Mouse (Mus musculus) kidney, adult 11 months (tissue): Measurements from ENCODE around the gene Gm17509.
A peak's percentile ranks its signal among the peaks of the same experiment; 100 is the strongest.

ENCODE experiments used
- DNase-seq: peaks from one replicate; pipeline ENCODE4 v3.0.0; 2022

Gene Gm17509

GRCm38 (mm10) chr13:117220501-117221321, at the start of gene Gm17509:
Gene Gm17509, minus strand, starts transcription at chr13:117221075.
- DNase-seq: peak; percentile 26

DNA sequence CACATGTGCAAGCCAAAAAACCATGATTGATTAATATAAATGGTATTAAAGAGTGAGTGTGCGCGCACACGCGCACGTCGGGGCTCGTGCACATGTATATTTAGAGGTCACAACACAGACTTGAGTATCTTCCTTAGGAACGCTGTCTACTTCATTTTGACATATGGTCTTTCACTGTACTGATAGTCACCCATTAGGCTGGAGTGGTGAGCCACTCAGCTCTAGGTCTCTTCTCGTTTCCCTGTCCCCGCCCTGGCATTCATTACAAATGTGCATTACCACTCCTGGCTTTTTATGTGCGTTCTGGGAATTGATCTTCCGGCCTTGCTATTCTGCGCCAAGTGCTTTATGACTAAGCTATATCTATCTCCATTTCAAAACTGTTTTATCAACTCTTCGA, 47.1 kb upstream of the Gm17509 start:
- no peak for DNase-seq

GRCm38 (mm10) chr13:117266156-117266555, 45.3 kb upstream of the Gm17509 start:
- DNase-seq: no peak

GRCm38 (mm10) chr13:117260704-117261103, 39.8 kb upstream of the Gm17509 start:
- DNase-seq: no peak

DNA sequence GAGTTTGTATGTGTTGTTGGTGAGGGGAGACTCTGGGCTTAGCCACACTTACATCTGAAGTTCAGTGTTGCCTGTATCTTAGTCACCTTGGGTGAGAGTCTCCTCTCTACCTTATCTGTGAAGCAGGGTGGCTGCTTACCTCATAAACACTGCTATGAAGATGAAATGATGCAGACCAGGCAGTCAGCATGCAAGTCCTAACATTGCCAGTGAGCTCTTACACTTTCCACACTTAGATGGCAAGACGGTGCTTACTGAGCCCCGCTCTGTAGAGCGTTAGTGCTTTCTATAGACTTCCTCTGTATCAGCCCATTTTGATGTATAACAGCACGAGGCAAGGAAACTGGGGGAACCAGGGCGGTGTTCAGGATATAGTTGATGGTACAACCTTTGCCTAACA, 21.7 kb upstream of the Gm17509 start:
- no peak for DNase-seq

DNA sequence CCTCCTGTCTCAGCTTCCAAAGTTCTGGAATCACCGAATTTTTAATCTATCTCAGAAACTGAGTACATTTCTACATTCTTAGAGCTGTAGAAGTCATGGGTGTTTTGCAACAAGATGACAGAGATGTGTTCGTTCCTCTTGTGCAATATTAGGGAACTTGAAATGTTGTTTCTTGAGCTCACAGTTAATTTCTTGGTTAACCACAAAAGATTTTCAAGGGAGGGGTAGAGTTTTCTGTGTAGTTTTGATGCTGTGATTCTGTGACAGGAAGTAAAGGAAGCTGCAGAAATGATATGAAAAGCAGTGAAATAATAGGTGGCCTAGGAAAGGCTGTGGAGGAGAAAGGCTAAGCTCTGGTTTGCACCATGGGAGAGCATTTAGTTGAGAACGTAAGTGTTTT, 21.2 kb upstream of the Gm17509 start:
- DNase-seq: no peak

DNA sequence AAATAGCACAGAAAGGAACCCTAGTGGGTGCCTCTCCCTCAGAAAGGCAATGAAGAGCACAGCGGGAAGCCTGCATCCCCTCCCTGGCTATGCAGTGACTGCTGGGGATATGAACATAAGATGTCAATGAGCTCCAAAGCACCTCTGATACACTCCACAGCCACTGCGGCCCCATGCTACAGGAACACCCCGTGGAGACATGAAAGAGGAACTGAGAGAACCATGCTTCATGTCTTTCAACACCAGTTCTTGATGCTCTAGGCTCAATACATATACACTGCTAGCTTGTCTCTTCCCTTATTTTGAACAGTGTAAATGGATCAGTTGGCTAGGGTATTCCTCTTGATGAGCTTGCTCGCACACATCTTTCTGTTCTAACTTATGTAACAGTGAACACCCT, 16.2 kb upstream of the Gm17509 start:
- DNase-seq: no peak

DNA sequence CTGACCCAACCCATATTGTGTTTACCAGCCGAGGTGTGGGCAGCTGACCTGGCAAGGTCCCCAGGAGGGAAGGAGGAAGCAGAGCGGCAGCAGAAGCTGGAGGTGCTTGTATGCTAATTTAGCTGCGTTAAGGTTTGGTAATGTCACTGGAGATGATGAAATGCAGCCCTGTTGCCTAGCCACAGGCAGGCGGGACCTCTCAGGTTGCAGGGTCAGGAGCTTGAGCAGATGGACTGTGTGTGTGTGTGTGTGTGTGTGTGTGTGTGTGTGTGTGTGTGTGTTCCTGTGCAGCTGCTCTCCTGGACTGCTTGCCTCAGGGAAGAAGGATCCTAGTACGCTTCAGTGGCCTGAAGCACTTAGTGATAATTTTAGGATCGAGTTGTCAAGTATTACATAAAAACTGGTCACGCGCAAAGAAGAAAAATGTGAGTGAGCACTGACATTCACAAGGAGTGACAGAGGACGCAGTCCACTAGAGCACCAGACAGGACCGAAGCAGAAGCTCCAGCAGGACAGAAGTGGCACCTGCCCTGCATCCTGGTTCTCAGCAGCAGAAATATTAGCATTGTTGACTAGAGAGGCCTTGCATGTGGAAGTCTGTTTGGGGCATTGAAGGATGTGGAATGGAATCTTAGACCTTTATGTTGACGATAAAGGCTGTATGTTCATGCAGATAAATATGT, 14.8 kb upstream of the Gm17509 start:
- DNase-seq: peak; percentile 74

DNA sequence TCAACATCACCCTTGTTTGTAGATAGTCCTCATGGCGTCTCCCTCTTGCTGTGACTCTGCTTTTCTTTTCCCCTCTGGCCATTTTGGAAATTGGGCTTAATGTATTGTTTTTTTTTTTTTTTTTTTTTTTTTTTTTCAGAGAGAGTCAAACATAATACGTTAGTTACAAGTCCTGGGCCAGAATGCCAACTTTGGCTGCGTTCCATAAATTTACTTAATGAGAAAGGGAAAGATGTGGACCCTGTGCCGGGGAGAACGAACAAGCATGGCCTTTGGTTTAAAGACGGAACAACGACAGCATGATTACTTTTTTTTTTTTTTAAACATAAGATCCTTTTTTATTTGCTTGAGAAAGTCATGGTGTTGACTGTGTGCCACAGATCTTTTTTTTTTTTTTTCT, 13.6 kb upstream of the Gm17509 start:
- DNase-seq: no peak

- DNase-seq: no peak
These were observed 12.9 kb upstream of the Gm17509 start for GRCm38 (mm10) chr13:117233808-117234207.

GRCm38 (mm10) chr13:117230371-117231110, 9.7 kb upstream of the Gm17509 start:
- no peak for DNase-seq

- DNase-seq: no peak
These were observed 4.7 kb upstream of the Gm17509 start for GRCm38 (mm10) chr13:117225561-117225960.

GRCm38 (mm10) chr13:117224901-117225300, 4.0 kb upstream of the Gm17509 start:
- DNase-seq: no peak

DNA sequence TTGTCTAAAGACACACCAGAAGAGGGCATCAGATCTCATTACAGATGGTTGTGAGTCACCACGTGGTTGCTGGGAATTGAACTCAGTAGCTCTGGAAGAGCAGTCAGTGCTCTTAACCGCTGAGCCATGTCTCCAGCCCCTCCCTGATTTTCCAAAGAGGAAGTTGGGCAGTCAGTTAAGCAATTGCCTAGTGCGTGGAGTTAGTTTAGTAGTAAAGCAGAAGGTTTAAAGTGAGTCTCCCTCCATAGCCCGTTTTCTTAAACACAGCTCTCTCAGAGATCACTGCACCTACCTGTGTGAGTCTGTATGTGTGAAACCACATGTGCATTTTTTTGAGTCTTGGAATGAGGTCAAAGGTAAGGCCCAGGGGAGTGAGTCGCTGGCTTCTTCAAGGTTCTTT, 2.2 kb upstream of the Gm17509 start:
- DNase-seq: no peak

DNA sequence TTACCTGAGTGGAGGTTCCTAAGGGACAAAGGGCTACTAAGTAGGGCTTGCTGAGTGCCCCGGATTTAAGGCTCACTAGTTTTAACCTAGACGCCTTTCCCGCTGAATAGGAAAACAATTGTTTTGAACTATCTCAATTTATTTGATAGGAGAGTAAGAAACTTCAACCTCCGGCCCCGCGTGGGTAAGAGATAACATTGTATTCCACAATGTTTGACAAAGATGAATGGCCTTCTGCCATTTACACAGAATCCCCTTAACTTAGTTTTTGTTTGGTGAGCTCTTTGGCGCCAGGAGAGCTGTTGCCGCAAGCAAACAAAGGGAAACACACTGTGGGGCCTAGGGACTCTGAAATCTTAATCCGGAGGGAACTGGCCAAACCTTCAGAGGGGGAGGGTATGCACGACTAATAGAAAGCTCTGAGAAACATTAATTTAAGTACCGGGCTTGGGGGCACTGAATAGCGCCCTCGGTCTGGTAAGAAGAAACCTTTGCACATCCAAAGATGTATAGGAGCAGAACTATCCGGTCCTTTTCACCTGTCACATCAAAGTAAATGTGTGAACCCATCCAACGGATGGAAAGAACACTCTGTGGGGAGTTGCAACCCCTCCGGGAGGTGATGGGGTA, 889 bp downstream of the Gm17509 start:
- no peak for DNase-seq

DNA sequence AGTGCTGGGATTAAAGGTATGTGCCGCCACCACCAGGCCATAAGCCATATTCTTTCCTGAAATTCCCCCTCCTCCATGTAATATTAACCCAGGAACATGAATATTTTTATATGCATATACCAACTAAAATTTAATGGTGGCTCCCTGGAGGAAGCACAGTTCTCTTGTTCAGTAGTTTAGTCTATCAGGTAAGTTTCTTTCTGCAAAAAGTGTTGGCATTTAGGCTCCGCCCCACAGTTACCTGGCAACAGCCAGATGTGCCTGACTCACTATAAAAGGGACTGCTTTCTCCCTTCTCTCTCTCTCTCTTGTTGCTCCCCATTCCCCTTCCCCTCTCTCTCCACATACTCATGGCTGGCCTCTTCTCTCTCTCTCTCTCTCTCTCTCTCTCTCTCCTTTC, 2.8 kb downstream of the Gm17509 start:
- DNase-seq: no peak

GRCm38 (mm10) chr13:117217621-117218020, 3.3 kb downstream of the Gm17509 start:
- DNase-seq: no peak

GRCm38 (mm10) chr13:117216752-117217363, 4.0 kb downstream of the Gm17509 start:
- DNase-seq: no peak

DNA sequence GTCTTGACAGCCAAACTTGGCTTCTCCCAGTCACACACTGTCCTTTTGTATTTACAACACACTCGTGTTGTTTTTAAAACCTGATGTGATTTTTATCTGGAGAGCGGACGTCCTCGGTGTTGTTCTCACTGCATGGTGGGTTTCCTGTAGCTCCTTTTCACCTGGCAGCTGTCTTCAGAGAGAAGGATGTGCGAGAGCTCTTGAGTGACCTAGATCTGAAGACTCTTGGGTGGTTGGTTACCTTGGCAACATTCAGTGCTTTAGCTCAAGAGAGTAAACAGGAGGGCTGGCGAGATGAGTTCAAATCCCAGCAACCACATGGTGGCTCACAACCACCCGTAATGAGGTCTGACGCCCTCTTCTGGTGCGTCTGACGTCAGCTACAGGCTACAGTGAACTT, 4.7 kb downstream of the Gm17509 start:
- no peak for DNase-seq

- DNase-seq: no peak
These were observed 5.4 kb downstream of the Gm17509 start for GRCm38 (mm10) chr13:117215481-117215880.

DNA sequence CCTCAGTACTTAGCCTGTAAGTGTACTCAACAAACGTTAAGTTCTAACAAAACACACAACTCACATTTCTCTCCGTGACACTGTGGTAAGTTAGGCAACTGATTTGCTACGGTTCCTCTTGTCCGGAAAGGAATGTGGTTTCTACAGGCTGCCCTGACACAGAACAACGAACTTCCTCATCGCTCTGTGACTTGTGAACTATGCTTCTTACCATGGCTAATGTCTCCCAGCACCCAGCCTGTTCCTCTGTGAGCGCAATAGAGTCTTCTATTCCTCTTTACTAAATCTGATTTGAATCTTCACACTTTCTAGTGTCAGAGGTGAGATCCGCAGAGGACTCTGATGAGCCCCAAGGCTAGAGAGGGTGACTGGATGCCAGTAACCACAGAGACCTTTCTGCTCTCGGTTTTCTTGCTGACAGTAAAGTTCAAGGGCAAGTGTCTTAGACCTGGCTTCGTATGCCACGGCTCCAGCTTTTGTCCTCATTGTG, 9.4 kb downstream of the Gm17509 start:
- no peak for DNase-seq

DNA sequence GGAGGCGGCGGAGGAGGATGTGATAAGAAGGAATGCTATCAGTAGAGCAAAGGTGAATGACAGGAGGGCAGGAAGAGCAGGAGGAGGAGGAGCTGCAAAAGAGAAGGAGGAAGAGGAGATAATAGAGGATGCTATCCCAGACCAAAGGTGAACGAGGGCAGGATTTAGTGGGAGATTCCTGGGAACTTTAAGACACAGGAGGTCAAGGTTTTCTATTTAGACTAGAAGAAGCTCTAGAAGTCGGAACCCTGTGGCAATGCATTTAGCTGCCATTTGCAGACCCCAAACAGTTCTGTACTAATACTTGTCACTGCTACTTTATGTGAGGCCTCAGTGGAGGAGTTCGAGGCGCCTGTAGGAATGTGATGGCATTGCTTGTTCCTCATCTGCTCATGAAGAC, 12.6 kb downstream of the Gm17509 start, which contains the start of gene Emb:
Emb (plus strand) TSS at position 301 of the 400 bp plus-strand sequence.
- no peak for DNase-seq

GRCm38 (mm10) chr13:117206066-117206465, 14.8 kb downstream of the Gm17509 start:
- DNase-seq: no peak
